Mouse (Mus musculus) c-Kit-positive CD71-negative TER-119-negative erythroid progenitor cells, embryonic 14.5 days (primary cell): ENCODE measurements around the gene Ppp1r18.
"Not testable (repeated sequence)": the region's sequence is repeated elsewhere in the genome, so short reads cannot be mapped to it uniquely, and the experiment has no call there.

Source experiments
- DNase-seq: peaks from one replicate; pipeline ENCODE4 v3.0.0-alpha.2; 2013; ENCODE audit warnings: low read depth

Ppp1r18 gene

DNA sequence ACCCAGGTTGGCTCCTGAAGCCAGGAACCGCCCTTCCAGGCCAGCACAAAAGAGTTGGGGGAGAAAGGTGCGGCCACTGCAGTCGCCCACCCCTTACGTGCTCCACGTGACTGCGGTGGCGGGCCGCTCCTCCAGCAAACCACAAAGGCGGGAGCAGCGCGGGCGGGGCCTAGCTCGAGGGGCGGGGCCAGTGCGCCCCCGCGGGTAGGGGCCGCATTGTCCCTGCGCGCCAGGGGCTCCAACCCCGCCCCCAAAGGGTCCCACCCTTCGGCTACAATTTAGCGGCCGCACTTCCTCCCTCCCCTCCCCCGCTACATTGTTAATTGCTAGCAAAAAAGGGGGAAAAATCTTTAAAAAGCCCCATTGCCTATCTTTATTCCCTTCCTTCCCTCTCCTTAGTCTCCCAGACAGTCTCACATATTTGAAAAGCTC is 28.4 kb upstream of the Ppp1r18 start:
- DNase-seq = peak; percentile 83

- DNase-seq = no peak
Measured at GRCm38 (mm10) chr17:35837487-35837886, 27.9 kb upstream of the Ppp1r18 start.

- peak; percentile 95 for DNase-seq
Measured at GRCm38 (mm10) chr17:35838122-35838544, 27.3 kb upstream of the Ppp1r18 start, which contains the start of gene Tubb5. Tubb5 (minus strand) TSS chr17:35838306.

GRCm38 (mm10) chr17:35838570-35838969 is 26.8 kb upstream of the Ppp1r18 start:
- DNase-seq = no peak

- DNase-seq = not testable (repeated sequence)
Measured at GRCm38 (mm10) chr17:35839002-35839401, 26.4 kb upstream of the Ppp1r18 start.

- DNase-seq = no peak
Measured at GRCm38 (mm10) chr17:35840561-35840960, 24.8 kb upstream of the Ppp1r18 start.

GRCm38 (mm10) chr17:35841076-35841950 is 24.1 kb upstream of the Ppp1r18 start, which contains the start of gene Mdc1:
Mdc1 (plus strand) TSS chr17:35841515.
- peak; percentile 99 for DNase-seq

DNA sequence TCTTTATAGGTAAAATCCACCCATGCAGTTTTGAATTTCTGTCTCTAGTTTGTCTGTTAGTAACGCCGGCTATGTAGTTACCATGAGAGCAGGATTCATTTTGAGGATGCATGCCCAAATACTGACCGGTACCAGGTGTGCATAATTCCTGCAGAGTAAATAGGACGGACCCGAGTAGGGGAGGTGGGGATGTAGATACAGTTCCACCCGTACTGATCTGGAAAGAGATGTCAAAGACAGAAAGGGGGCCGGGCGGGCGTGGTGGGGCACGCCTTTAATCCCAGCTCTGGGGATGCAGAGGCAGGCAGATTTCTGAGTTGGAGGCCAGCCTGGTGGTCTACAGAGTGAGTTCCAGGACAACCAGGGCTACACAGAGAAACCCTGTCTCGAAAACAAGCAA is 23.4 kb upstream of the Ppp1r18 start:
- no peak for DNase-seq

- DNase-seq = no peak
Measured at GRCm38 (mm10) chr17:35843514-35843913, 21.9 kb upstream of the Ppp1r18 start.

DNA sequence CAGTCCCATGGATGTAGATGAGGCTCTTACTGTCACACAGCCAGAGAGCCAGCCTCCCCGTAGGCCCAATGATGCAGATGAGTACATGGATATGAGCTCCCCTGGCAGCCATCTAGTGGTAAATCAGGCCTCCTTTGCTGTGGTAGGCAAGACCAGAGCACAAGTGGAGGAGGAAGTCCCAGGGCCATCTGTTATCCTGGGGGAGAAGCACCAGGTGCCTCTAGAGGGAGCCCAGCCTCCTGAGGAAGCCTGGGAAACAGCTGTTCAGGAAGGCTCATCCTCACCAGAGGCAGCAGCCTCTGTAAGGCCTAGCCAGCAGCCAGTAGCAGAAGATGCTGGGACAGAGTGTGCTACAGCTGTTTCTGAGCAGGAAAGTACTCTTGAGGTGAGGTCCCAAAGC is 17.3 kb upstream of the Ppp1r18 start:
- no peak for DNase-seq

DNA sequence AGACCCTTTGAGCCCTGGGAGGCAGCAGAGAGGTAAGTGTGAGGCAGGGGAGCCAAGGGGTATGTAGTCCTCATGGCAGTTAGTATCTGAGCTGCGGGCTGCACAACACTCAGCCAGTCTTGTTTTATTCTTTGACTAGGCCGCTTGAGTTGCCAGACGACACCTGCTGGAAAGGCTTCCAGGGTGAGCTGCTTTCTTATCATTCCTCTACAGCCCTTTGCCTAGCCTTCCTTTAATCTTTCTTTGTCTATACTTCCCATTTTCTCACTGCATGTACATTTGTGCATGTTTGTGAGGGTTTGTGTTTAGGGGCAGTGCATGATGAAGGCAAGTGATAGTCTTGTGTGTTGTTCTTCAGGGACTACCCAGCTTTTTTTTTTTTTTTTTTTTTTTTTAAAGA is 14.4 kb upstream of the Ppp1r18 start:
- DNase-seq = no peak

- DNase-seq = no peak
Measured at GRCm38 (mm10) chr17:35859371-35859770, 6.0 kb upstream of the Ppp1r18 start.

- DNase-seq = no peak
Measured at GRCm38 (mm10) chr17:35859835-35860234, 5.6 kb upstream of the Ppp1r18 start.

- no peak for DNase-seq
Measured at GRCm38 (mm10) chr17:35860831-35861197, 4.6 kb upstream of the Ppp1r18 start.

GRCm38 (mm10) chr17:35861198-35861857 is 4.1 kb upstream of the Ppp1r18 start, which contains the start of gene Nrm:
Nrm (plus strand) TSS chr17:35861318.
- peak; percentile 79 for DNase-seq

DNA sequence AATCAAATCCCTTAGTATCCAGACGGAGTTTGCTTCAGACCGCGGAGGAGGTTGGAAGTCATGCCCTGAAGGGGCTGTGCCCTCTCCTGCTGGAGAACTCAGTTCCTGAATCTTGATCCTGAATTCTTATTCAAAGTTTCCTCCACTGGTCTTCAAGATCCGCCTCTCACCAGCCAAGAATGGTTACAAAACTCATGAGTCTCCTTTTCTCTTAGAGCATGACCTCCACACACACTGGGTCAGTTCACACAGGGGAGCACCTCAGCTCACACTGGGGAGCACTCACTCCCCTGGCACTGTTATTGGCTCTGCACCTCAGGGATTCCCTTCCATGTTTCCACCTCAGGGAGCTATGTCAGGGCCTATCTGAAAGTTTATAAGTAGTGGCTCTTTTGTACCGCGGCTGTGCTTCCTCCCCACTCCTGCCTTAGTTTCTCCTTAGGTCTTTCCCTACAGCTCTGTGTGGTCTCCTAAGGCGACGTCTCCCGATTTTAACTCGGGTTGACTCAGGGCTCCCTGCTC is 500 bp upstream of the Ppp1r18 start:
- no peak for DNase-seq

GRCm38 (mm10) chr17:35866281-35866831 is 963 bp downstream of the Ppp1r18 start:
- DNase-seq = no peak

GRCm38 (mm10) chr17:35866911-35867890 is 1.8 kb downstream of the Ppp1r18 start:
- no peak for DNase-seq

DNA sequence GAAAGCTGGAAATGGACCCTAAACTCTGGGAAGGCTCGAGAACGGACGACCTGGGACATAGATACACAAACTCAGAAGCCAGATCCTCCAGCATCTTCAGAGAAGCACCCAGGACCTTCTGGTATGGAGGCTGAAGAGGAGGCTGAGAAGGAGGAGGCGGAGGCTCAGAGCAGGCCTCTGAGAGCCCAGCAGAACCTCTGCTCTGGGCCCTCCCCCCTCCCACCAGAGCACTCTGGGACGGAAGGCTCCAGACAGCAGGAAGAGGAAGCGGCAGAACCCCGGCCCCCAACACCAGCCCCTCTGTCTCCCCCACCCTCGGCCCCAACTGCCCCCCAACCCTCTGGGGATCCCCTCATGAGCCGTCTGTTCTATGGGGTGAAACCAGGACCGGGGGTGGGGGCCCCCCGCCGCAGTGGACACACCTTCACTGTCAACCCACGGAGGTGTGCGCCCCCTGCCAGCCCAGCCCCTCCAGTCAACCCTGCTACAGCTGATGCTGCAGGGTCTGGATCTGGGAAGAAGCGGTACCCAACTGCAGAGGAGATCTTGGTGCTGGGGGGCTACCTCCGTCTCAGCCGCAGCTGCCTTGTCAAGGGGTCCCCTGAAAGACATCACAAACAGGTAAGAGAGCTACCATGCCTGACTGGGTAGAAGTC is 2.9 kb downstream of the Ppp1r18 start:
- DNase-seq = no peak

GRCm38 (mm10) chr17:35868961-35869345 is 3.6 kb downstream of the Ppp1r18 start:
- no peak for DNase-seq
